Mouse (Mus musculus): ENCODE results near the gene Pla2g5. TPM values are rescaled to one million over a fixed set of nuclear protein-coding genes. Genes with fewer than 3 reads are reported as not detected.
"Not testable (repeated sequence)": the region's sequence is repeated elsewhere in the genome, so short reads cannot be mapped to it uniquely, and the experiment has no call there.

Pla2g5 gene
- 0.17 and 0.32 TPM in 2 replicates for polyA plus RNA-seq (2014; fragmentation: Nextera tagmentation; extraction: Ambion mirVana)

- Histone ChIP-seq H3K36me3 (ENCODE audit: control insufficient read depth, insufficient read depth, low read length) (no peaks in the 10 kb centered on the region), H3K27ac (ENCODE audit: low read length) (no peak within 1 kb of the TSS), H3K9ac (replicated peaks; ENCODE audit: low read depth, low read length) (no peak within 1 kb of the TSS), H3K9me3 (ENCODE audit: control insufficient read depth, low read depth, low read length) (no peaks in the 10 kb centered on the region), H3K27me3 (ENCODE audit: control insufficient read depth, insufficient read depth, low read length) (no peaks in the 10 kb centered on the region), H3K4me2 (replicated peaks; ENCODE audit: low read depth, low read length) (no peak within 1 kb of the TSS), H3K4me1 (ENCODE audit: control insufficient read depth, insufficient read depth, low read length) (no peaks in the 10 kb centered on the region), H3K4me3 (ENCODE audit: low read depth, low read length) (no peak within 1 kb of the TSS)
- no peak for ATAC-seq (ENCODE audit: insufficient number of reproducible peaks, insufficient read depth, low FRiP score, low read depth)
- WGBS: 70% methylated on average over 10 of the region's 10 CpGs
Measured at GRCm38 (mm10) chr4:138863344-138863998, at the start of gene Pla2g5. Gene Pla2g5, minus strand, starts transcription at chr4:138863482.

DNA sequence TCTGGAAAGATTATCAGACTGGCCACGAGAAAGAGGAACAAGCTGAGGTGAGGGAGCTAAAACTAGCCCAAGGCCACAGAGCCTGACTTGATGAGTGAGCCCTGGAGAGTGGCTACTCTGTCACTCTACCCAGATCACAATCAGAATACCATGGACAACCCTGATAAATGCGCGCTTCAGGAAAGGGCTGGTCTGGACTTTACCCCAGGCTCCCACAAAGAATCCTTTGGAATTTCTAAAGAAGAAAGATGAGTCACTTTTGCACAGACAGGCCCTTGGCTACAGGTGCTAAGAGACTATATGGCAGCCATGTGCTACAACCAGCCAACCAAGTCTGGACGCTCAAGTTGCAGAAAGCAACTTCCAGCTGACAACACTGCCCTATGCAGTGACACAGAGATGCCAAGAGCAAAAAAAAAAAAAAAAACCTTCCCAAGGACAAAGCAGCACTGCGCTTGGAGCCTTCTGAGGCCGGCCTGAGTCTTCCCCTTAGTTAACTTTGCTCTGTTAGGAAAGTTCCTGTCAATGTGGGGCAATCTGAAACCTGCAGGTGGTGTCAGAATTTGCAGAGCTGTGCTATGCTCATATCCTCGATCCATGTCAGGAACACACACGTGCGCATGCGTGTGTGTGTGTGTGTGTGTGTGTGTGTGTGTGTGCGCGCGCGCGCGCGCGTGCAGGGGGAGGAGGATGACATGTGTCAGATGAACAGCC is 42.5 kb upstream of the Pla2g5 start:
- 93% methylated on average over 18 of the region's 18 CpGs for WGBS
- no peak overlapping the region for H3K9ac ChIP-seq (replicated peaks; ENCODE audit: low read depth, low read length)
- H3K9me3 ChIP-seq (ENCODE audit: control insufficient read depth, low read depth, low read length): no peaks in the 10 kb centered on the region
- H3K4me3 ChIP-seq (ENCODE audit: low read depth, low read length): no peak overlapping the region
- no peak for ATAC-seq (ENCODE audit: insufficient number of reproducible peaks, insufficient read depth, low FRiP score, low read depth)
- no peak overlapping the region for H3K4me2 ChIP-seq (replicated peaks; ENCODE audit: low read depth, low read length)
- no peaks in the 10 kb centered on the region for H3K4me1 ChIP-seq (ENCODE audit: control insufficient read depth, insufficient read depth, low read length)
- peaks cover 33% of the 10 kb centered on the region for H3K36me3 ChIP-seq (ENCODE audit: control insufficient read depth, insufficient read depth, low read length)
- no peak overlapping the region for H3K27ac ChIP-seq (ENCODE audit: low read length)
- no peaks in the 10 kb centered on the region for H3K27me3 ChIP-seq (ENCODE audit: control insufficient read depth, insufficient read depth, low read length)

DNA sequence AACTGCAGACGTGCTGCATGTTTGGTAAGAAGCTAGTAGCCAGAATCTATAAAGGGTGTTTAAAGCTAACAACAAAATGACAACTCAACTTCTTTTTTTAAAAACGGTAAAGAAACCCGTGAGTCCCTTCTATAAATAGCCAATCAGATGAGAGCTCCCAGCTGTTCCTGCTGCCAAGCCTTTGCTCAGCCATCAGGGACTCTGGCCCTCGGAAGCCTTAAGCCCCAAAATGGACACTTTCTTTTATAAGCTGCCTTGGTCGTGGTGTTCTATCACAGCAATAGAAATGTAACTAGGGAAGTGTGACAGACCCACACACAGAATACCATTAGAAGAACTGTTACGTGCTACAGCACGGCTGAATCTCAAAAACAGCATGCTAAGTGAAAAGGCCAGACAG is 36.1 kb upstream of the Pla2g5 start:
- no peak overlapping the region for H3K4me3 ChIP-seq (ENCODE audit: low read depth, low read length)
- no peak overlapping the region for H3K9ac ChIP-seq (replicated peaks; ENCODE audit: low read depth, low read length)
- H3K27ac ChIP-seq (ENCODE audit: low read length): no peak overlapping the region
- no peak for ATAC-seq (ENCODE audit: insufficient number of reproducible peaks, insufficient read depth, low FRiP score, low read depth)
- no peak overlapping the region for H3K4me2 ChIP-seq (replicated peaks; ENCODE audit: low read depth, low read length)
- H3K27me3 ChIP-seq (ENCODE audit: control insufficient read depth, insufficient read depth, low read length): no peaks in the 10 kb centered on the region
- peaks cover 48% of the 10 kb centered on the region for H3K36me3 ChIP-seq (ENCODE audit: control insufficient read depth, insufficient read depth, low read length)
- WGBS: 61% methylated on average over 7 of the region's 7 CpGs
- no peaks in the 10 kb centered on the region for H3K4me1 ChIP-seq (ENCODE audit: control insufficient read depth, insufficient read depth, low read length)
- H3K9me3 ChIP-seq (ENCODE audit: control insufficient read depth, low read depth, low read length): no peaks in the 10 kb centered on the region

DNA sequence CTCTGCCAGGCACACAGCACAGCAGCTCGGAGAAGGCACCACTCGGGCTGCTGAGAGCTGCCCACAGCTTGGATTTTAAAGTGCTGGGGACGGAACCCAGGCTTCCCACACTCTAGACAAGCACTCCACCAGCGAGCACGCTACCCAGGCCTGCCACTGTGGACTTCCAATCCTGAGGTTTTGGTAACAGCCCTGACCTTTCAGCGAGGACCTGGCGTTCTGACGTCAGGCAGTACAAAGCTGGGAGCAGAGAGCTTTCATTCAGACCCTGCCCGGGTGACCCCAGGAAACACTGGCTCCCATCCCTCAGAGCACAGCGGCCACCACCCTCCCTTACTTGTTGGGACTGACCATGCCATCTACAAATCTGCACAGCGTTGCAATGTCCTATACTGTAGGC is 30.5 kb upstream of the Pla2g5 start:
- H3K4me1 ChIP-seq (ENCODE audit: control insufficient read depth, insufficient read depth, low read length); H3K27ac ChIP-seq (ENCODE audit: low read length); H3K4me3 ChIP-seq (ENCODE audit: low read depth, low read length); H3K4me2 ChIP-seq (replicated peaks; ENCODE audit: low read depth, low read length); H3K9ac ChIP-seq (replicated peaks; ENCODE audit: low read depth, low read length); ATAC-seq (ENCODE audit: insufficient number of reproducible peaks, insufficient read depth, low FRiP score, low read depth); H3K9me3 ChIP-seq (ENCODE audit: control insufficient read depth, low read depth, low read length); H3K27me3 ChIP-seq (ENCODE audit: control insufficient read depth, insufficient read depth, low read length): not testable (repeated sequence)
- WGBS: 88% methylated on average over 11 of the region's 11 CpGs
- peaks cover 35% of the 10 kb centered on the region for H3K36me3 ChIP-seq (ENCODE audit: control insufficient read depth, insufficient read depth, low read length)

DNA sequence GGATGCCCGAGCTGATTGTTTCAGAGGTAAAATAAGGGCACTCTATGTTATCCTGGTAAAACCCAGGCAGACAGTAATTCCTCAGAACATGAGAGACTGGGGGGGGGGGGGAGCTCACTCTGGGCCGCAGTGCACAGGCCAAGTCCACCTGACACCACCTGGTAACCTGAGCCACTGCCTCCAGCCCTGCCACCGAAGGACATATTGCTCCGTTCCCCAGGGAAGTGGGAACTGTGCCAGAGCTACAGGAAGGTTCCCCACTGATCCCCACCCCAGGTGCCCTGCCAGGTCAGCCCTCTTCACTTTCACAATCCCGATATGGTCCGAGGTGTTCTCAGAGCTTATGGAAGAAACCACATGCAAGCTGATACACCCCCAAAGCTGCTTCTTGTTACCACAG is 29.4 kb upstream of the Pla2g5 start:
- Histone ChIP-seq H3K27ac (ENCODE audit: low read length) (no peak overlapping the region), H3K9me3 (ENCODE audit: control insufficient read depth, low read depth, low read length) (no peaks in the 10 kb centered on the region), H3K4me2 (replicated peaks; ENCODE audit: low read depth, low read length) (no peak overlapping the region), H3K4me3 (ENCODE audit: low read depth, low read length) (no peak overlapping the region), H3K27me3 (ENCODE audit: control insufficient read depth, insufficient read depth, low read length) (no peaks in the 10 kb centered on the region), H3K36me3 (ENCODE audit: control insufficient read depth, insufficient read depth, low read length) (peaks cover 29% of the 10 kb centered on the region), H3K9ac (replicated peaks; ENCODE audit: low read depth, low read length) (no peak overlapping the region), H3K4me1 (ENCODE audit: control insufficient read depth, insufficient read depth, low read length) (no peaks in the 10 kb centered on the region)
- no peak for ATAC-seq (ENCODE audit: insufficient number of reproducible peaks, insufficient read depth, low FRiP score, low read depth)
- WGBS: 78% methylated on average over 6 of the region's 6 CpGs

DNA sequence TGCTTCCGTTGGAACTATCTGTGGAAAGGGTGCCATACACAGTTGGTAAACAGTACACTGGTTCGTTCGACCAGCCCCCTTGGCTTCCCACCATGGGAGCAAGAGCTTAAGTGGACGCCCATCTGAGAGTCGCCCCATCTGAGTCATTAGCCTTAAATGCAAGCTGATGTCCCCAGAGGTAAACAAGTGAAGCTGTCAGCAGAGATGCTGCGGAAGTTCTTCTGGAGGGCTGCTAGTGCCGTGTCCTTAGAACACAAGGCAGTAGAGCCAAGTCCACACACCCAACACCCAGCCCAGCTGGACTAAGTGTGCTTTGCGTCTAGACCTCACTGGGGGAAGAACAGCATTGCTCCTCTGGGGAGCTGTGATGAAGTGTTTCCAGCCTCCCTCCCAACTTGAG is 26.4 kb upstream of the Pla2g5 start:
- H3K27ac ChIP-seq (ENCODE audit: low read length): no peak overlapping the region
- H3K9ac ChIP-seq (replicated peaks; ENCODE audit: low read depth, low read length): no peak overlapping the region
- ATAC-seq (ENCODE audit: insufficient number of reproducible peaks, insufficient read depth, low FRiP score, low read depth): no peak
- no peaks in the 10 kb centered on the region for H3K4me1 ChIP-seq (ENCODE audit: control insufficient read depth, insufficient read depth, low read length)
- H3K36me3 ChIP-seq (ENCODE audit: control insufficient read depth, insufficient read depth, low read length): peaks cover 5% of the 10 kb centered on the region
- no peak overlapping the region for H3K4me3 ChIP-seq (ENCODE audit: low read depth, low read length)
- 63% methylated on average over 8 of the region's 8 CpGs for WGBS
- no peak overlapping the region for H3K4me2 ChIP-seq (replicated peaks; ENCODE audit: low read depth, low read length)
- no peaks in the 10 kb centered on the region for H3K27me3 ChIP-seq (ENCODE audit: control insufficient read depth, insufficient read depth, low read length)
- no peaks in the 10 kb centered on the region for H3K9me3 ChIP-seq (ENCODE audit: control insufficient read depth, low read depth, low read length)

DNA sequence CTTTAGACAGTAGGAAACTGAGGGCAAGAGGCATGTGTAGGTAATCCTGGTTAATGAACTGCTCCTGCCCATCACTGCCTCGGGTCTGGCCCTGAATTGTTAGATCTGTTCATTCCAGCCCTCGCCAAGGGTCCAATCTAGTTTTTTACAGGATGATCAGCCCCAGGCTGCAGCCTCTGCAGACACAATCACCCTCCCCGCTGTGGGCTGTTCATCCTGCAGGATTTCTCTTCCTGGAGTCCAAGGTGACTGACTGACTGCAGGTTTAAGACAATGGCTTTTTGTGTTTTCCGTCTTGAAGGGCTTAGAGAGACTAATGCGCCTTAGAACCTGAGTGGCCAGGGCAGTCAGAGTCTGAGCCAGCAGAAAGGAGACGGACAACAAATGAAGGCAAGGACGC is 25.9 kb upstream of the Pla2g5 start:
- Histone ChIP-seq H3K27me3 (ENCODE audit: control insufficient read depth, insufficient read depth, low read length) (no peaks in the 10 kb centered on the region), H3K4me3 (ENCODE audit: low read depth, low read length) (no peak overlapping the region), H3K9ac (replicated peaks; ENCODE audit: low read depth, low read length) (no peak overlapping the region), H3K36me3 (ENCODE audit: control insufficient read depth, insufficient read depth, low read length) (peaks cover under 1% of the 10 kb centered on the region), H3K4me2 (replicated peaks; ENCODE audit: low read depth, low read length) (no peak overlapping the region), H3K9me3 (ENCODE audit: control insufficient read depth, low read depth, low read length) (no peaks in the 10 kb centered on the region), H3K4me1 (ENCODE audit: control insufficient read depth, insufficient read depth, low read length) (no peaks in the 10 kb centered on the region), H3K27ac (ENCODE audit: low read length) (no peak overlapping the region)
- WGBS: 61% methylated on average over 7 of the region's 7 CpGs
- no peak for ATAC-seq (ENCODE audit: insufficient number of reproducible peaks, insufficient read depth, low FRiP score, low read depth)

GRCm38 (mm10) chr4:138884261-138884660 is 21.0 kb upstream of the Pla2g5 start:
- Histone ChIP-seq H3K4me2 (replicated peaks; ENCODE audit: low read depth, low read length) (no peak overlapping the region), H3K36me3 (ENCODE audit: control insufficient read depth, insufficient read depth, low read length) (no peaks in the 10 kb centered on the region), H3K9ac (replicated peaks; ENCODE audit: low read depth, low read length) (no peak overlapping the region), H3K9me3 (ENCODE audit: control insufficient read depth, low read depth, low read length) (no peaks in the 10 kb centered on the region), H3K4me3 (ENCODE audit: low read depth, low read length) (no peak overlapping the region), H3K27ac (ENCODE audit: low read length) (no peak overlapping the region), H3K27me3 (ENCODE audit: control insufficient read depth, insufficient read depth, low read length) (no peaks in the 10 kb centered on the region), H3K4me1 (ENCODE audit: control insufficient read depth, insufficient read depth, low read length) (no peaks in the 10 kb centered on the region)
- WGBS: 15% methylated on average over 6 of the region's 6 CpGs
- ATAC-seq (ENCODE audit: insufficient number of reproducible peaks, insufficient read depth, low FRiP score, low read depth): no peak

Measured in stomach, embryonic 14.5 days (tissue).